Mouse (Mus musculus) midbrain, embryonic 11.5 days (tissue): ENCODE measurements at regions not wholly inside any gene's neighbourhood (a gene's known extent, or its start where the extent isn't known, plus 50 kb on each side); places are given as distances from the start of the nearest gene placed in this dataset.

ENCODE experiments used
- ATAC-seq: fragments of 200-750 bp; cut with Nextera tagmentation; 2 replicates; pipeline ENCODE4 v1.8.0; 2017; ENCODE audit warnings: moderate TSS enrichment, moderate library complexity; ENCODE audit not compliant: low FRiP score
- DNase-seq: peaks from one replicate; pipeline ENCODE4 v3.0.0; 2015; ENCODE audit warnings: low spot score; ENCODE audit errors: missing footprints
- H3K27ac ChIP-seq: fragments of 300-500 bp; sonication (generic); 2 replicates; pipeline ENCODE4 v1.5.1; 2014; ENCODE audit warnings: low read depth, low read length
- H3K27me3 ChIP-seq: fragments of 300-500 bp; sonication (generic); 2 replicates; pipeline ENCODE4 v1.6.1; 2014; ENCODE audit warnings: mild to moderate bottlenecking, low read length, moderate library complexity, mixed read lengths; ENCODE audit not compliant: control insufficient read depth, insufficient read depth
- H3K36me3 ChIP-seq: fragments of 300-500 bp; sonication (generic); 2 replicates; pipeline ENCODE4 v1.6.1; 2014; ENCODE audit warnings: mild to moderate bottlenecking, low read length, moderate library complexity, mixed read lengths; ENCODE audit not compliant: control insufficient read depth, insufficient read depth
- H3K4me1 ChIP-seq: fragments of 300-500 bp; sonication (generic); 2 replicates; pipeline ENCODE4 v1.6.1; 2014; ENCODE audit warnings: low read length; ENCODE audit not compliant: control insufficient read depth, insufficient read depth
- H3K4me2 ChIP-seq: fragments of 300-500 bp; sonication (generic); 2 replicates; pipeline ENCODE4 v1.6.1; 2014; ENCODE audit warnings: mild to moderate bottlenecking, moderate library complexity
- H3K4me3 ChIP-seq: fragments of 300-500 bp; sonication (generic); 2 replicates; pipeline ENCODE4 v1.5.1; 2014; ENCODE audit warnings: low read depth, low read length
- H3K9ac ChIP-seq: fragments of 300-500 bp; sonication (generic); 2 replicates; pipeline ENCODE4 v1.6.1; 2014; ENCODE audit warnings: low read length
- H3K9me3 ChIP-seq: fragments of 300-500 bp; sonication (generic); 2 replicates; pipeline ENCODE4 v1.6.1; 2016; ENCODE audit warnings: low read length; ENCODE audit not compliant: control insufficient read depth
- WGBS: fragments of 180-500 bp; shearing (Covaris S2); extraction: QIAGEN DNeasy Blood & Tissue Kit; methylation state at CpG from one replicate; pipeline ENCODE4 v1.1.7; 2014; 5-methylcytosine and 5-hydroxymethylcytosine counted together

DNA sequence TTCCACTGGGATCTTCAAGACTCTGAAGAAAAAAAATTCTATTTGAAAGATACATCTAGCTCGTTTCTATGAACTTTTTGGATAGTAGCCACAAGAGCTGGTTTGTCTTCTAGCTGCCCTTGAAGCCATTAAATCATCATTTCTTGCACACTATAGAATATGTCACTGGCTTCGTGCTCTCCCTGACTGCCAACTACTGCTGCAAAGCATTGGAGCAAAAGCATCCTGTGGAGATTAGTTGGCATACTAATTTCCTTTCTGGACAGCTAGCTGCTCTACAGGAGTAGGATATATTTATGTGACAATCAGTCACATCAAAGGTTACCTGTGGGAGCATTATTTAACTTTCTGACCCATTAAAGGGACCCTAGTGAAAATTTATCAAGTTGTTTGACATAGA, 243.1 kb downstream of the Pdgfc start:
- DNase-seq (no peak), ATAC-seq (no peak)
- H3K36me3 ChIP-seq, result no peaks in the 10 kb centered on the region
- no peak overlapping the region for H3K4me2 ChIP-seq
- no peaks in the 10 kb centered on the region for H3K27me3 ChIP-seq
- WGBS, result 73% methylated on average over 2 of the region's 2 CpGs
- H3K27ac ChIP-seq, result no peak overlapping the region
- H3K4me3 ChIP-seq, result no peak overlapping the region
- H3K9me3 ChIP-seq, result no peaks in the 10 kb centered on the region
- H3K4me1 ChIP-seq, result no peaks in the 10 kb centered on the region
- no peak overlapping the region for H3K9ac ChIP-seq

DNA sequence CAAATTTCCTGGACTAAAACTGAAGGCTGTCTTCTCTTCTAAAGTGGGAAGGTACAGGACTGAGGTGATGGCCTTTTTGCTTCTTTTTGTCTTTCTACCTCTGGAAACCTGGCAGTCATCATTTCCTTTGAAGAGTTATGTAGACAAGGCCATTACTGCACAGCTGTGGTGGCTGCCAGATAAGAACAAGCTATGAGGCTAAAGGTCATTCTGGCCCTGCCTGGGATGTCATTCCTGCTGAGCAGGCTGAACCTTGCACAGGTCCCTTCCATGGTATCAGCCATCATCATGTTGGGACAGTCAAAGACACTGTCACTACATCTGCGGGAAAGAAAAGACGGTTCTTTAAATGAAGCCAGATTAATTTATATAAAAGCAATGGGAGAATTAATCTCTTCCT, 253.5 kb downstream of the Pdgfc start:
- Histone ChIP-seq H3K9me3 (no peaks in the 10 kb centered on the region), H3K4me3 (no peak overlapping the region), H3K4me2 (no peak overlapping the region), H3K36me3 (no peaks in the 10 kb centered on the region), H3K9ac (no peak overlapping the region), H3K27me3 (no peaks in the 10 kb centered on the region), H3K27ac (no peak overlapping the region), H3K4me1 (no peaks in the 10 kb centered on the region)
- DNase-seq (no peak), ATAC-seq (no peak)
- WGBS, result 94% methylated on average over 2 of the region's 2 CpGs

DNA sequence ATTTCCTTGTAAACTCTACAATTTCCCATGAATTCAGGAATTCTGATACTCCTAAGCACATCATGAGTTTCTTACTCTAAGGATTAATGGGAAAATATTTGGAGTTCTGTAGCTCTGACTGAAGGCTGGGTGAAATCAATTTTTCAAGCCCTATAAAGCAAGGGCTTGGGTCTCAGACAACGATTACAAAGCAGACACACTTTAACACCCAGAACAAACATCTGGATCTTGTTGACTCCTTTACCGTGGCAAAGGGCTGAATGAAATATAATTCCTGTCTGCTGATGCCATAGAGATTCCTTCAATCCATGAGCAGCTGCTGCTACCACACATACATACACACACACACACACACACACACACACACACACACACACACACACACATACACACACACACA, 256.2 kb downstream of the Pdgfc start:
- no peaks in the 10 kb centered on the region for H3K27me3 ChIP-seq
- H3K9ac ChIP-seq, result no peak overlapping the region

DNA sequence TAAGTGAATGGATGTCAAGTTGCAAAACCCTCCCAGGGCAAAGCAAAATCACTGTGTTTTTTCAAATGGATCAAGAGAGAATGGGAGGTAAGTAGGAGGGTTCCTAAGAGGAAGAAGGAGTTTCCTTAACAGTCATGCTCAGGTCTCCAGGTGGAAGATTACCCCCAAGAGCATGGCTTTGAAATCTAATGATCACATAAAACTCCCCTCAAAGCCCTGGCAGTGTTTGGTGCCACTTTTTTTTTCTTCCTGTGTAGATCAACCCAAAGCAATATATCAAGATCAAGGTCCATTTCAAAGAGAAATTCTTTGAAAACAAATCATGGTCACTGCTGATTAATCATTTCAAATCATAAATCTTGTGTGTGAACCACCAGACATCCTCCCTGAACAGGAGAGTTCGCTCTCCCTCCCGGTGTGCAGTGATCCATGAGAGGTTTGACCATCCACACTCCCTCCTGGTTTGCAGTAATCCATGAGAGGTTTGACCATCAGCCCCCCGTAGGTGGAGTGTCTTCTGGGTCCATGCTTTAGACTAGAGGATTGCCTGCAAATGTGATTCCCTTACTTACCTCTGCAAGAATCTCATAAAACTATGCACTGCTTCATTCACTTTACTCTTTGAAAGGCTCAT, 257.1 kb downstream of the Pdgfc start:
- no peaks in the 10 kb centered on the region for H3K36me3 ChIP-seq
- H3K9me3 ChIP-seq, result no peaks in the 10 kb centered on the region
- H3K4me2 ChIP-seq, result no peak overlapping the region
- no peaks in the 10 kb centered on the region for H3K27me3 ChIP-seq
- H3K4me3 ChIP-seq, result no peak overlapping the region
- WGBS, result 84% methylated on average over 3 of the region's 3 CpGs
- ATAC-seq (no peak), DNase-seq (no peak)
- H3K27ac ChIP-seq, result no peak overlapping the region
- H3K9ac ChIP-seq, result no peak overlapping the region
- no peaks in the 10 kb centered on the region for H3K4me1 ChIP-seq

More for the DNA sequence above, 256.2 kb downstream of the Pdgfc start:
- DNase-seq (no peak), ATAC-seq (no peak)
- Histone ChIP-seq H3K9me3 (no peaks in the 10 kb centered on the region), H3K4me2 (no peak overlapping the region), H3K27ac (no peak overlapping the region), H3K4me1 (no peaks in the 10 kb centered on the region), H3K4me3 (no peak overlapping the region), H3K36me3 (no peaks in the 10 kb centered on the region)
- WGBS, result 64% methylated on average over 2 of the region's 2 CpGs

DNA sequence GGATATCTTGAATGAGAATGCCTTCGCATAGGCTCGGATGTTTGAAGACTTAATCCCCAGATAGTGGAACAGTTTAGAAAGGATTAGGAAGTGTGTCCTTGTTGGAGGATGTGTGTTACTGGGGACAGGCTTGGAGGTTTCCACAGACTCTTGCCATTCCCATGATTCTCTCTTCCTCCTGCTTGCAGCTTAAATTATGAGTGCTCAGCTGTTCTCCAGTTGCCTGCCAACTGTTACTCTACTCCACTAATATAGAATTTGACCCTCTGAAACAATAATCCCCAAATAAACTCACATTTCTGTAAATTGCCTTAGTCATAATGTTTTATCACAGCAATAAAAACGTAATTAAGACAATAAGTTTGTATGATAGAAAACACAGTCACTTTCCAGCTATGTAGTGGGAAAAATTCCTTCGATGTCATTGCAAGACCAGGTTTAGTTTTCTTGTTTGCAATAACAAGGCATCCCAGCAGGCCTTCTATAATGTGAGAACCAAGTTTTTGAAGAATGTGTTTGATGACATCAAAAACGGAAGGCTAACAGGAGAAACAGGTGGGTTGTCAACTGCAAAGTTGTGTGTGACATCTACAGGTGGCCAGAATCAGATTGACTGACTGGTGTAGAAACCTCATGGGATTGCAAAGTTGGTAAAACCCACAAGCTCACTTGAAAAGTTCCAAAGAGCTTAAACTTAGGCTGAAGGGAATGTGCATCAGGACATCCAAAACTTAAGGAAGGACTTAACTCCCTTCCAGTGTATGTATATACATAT, 268.0 kb downstream of the Pdgfc start:
- 82% methylated on average over 5 of the region's 5 CpGs for WGBS
- no peaks in the 10 kb centered on the region for H3K4me1 ChIP-seq
- no peaks in the 10 kb centered on the region for H3K9me3 ChIP-seq
- H3K4me3 ChIP-seq, result no peak overlapping the region
- H3K4me2 ChIP-seq, result no peak overlapping the region
- H3K9ac ChIP-seq, result no peak overlapping the region
- no peak for ATAC-seq
- no peak for DNase-seq
- no peak overlapping the region for H3K27ac ChIP-seq
- H3K36me3 ChIP-seq, result no peaks in the 10 kb centered on the region
- H3K27me3 ChIP-seq, result no peaks in the 10 kb centered on the region

DNA sequence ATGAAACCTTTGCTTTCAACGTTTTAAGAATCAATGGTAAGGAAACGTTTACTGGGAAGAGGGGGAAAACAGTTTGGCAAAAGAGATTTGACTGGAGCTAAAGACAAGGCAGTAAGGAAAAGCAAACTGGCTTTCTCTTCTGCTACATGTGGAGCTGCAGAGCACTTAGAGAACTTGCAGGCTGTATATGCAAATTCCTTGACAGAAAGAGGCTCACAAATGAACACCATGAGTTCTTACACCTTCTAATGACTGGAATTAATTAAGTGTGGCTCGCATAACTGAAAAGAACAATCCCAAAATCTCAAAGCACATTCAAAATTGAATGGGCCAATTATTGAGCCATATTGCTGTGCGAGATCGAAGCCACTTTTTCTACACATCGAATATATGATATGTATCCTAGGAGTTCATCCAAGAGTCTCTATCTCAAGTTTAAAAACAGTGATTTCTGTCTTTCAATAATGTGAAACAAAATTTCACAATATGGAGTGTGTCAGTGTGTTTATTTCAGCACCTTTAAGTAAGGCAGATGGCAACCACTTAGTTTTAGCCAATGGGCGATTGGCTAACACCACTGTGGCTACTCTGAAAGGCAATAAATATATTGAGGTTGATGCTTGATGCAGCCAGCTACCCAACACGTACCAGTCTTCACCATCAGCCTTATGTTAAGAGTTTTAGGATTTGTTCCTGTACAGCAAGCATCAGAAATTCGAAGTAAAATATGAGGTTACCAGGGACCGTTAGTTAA, 269.4 kb downstream of the Pdgfc start:
- WGBS, result 77% methylated on average over 10 of the region's 10 CpGs
- DNase-seq, result no peak

DNA sequence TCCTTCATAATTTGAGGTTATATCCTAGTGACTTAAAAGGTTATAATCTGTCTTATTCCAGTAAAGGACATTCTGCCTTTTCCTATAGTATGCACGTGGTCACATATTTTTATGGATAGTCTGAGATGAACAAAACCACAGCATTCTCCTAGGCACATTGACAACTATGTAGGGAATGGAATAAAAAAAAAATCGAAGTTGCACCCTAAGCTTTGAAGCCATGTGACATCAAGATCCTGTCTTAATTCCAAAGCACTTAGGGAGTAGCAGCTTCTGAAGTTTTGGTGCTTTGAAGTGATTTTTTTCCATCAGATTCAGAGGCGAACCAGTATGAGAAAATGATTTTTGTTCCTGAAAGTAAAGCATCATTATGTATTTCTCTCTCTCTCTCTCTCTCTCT, 290.6 kb downstream of the Pdgfc start:
- 84% methylated on average over 3 of the region's 3 CpGs for WGBS
- Histone ChIP-seq H3K36me3 (no peaks in the 10 kb centered on the region), H3K27ac (no peak overlapping the region), H3K9ac (no peak overlapping the region), H3K9me3 (no peaks in the 10 kb centered on the region), H3K4me2 (no peak overlapping the region), H3K27me3 (no peaks in the 10 kb centered on the region), H3K4me1 (no peaks in the 10 kb centered on the region), H3K4me3 (no peak overlapping the region)
- ATAC-seq, result no peak
- no peak for DNase-seq

More for the DNA sequence above, 269.4 kb downstream of the Pdgfc start:
- ATAC-seq, result no peak
- Histone ChIP-seq H3K4me2 (no peak overlapping the region), H3K4me3 (no peak overlapping the region), H3K9ac (no peak overlapping the region), H3K4me1 (no peaks in the 10 kb centered on the region), H3K9me3 (no peaks in the 10 kb centered on the region), H3K27ac (no peak overlapping the region), H3K27me3 (no peaks in the 10 kb centered on the region), H3K36me3 (no peaks in the 10 kb centered on the region)

DNA sequence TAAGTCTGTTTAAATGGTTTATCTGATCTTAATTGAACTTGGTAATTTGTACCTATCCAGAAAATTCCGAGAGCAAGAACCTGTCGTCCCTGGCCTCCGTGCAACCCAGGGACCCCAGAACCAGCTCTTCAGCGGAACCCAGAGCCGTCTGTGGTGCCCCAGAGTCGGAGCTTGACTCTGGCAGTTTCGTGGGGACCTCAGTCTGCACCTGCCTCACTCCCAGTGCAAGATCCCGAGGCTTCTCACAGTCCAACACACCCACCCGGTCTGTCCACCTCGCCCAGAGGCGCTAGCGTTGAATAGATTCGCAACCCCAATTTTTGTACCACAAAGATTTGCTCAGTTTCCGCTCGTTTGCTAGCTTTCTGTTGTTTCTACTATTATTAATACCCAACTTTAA, 315.5 kb downstream of the Pdgfc start:
- Histone ChIP-seq H3K36me3 (no peaks in the 10 kb centered on the region), H3K27ac (no peak overlapping the region), H3K9ac (no peak overlapping the region), H3K4me1 (no peaks in the 10 kb centered on the region), H3K4me2 (no peak overlapping the region), H3K9me3 (no peaks in the 10 kb centered on the region), H3K4me3 (no peak overlapping the region), H3K27me3 (no peaks in the 10 kb centered on the region)
- no peak for ATAC-seq
- 89% methylated on average over 15 of the region's 15 CpGs for WGBS
- DNase-seq, result no peak

DNA sequence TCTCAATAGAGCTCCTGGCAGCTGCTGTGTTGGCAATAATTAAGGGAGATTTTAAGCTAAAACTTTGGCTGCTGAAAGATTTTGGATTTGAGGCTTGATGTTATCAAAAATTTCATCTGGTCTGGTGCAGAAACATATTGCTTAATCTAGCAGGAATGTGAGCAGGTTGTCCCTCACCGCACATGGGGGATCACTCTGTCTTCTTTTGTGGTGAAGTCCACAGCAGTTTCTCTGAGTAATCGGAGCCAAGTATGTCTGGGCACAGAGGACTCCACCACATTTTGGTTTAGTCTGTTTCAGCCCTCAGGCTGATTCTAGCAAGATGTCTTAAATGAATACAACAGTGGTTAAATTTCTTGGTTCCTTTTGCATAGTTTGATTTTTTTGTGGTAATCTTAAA, 331.7 kb downstream of the Pdgfc start:
- no peak for DNase-seq
- Histone ChIP-seq H3K9ac (no peak overlapping the region), H3K4me1 (no peaks in the 10 kb centered on the region), H3K4me2 (no peak overlapping the region), H3K9me3 (no peaks in the 10 kb centered on the region), H3K36me3 (no peaks in the 10 kb centered on the region), H3K4me3 (no peak overlapping the region), H3K27me3 (no peaks in the 10 kb centered on the region), H3K27ac (no peak overlapping the region)
- WGBS, result 86% methylated on average over 2 of the region's 2 CpGs
- no peak for ATAC-seq
